Mouse (Mus musculus) thymus, postnatal 10 days (tissue): ENCODE results near the gene Kcnj9.

Experiments
- DNase-seq, 2 experiments: peaks; one replicate each; pipeline ENCODE4 v3.0.0; 2021; ENCODE audit warnings: low spot score in 2 of 2

Kcnj9 gene

GRCm38 (mm10) chr1:172333512-172333911 is 4.4 kb upstream of the Kcnj9 start:
- DNase-seq, result no peak

- no peak for DNase-seq
Measured at GRCm38 (mm10) chr1:172332925-172333324, 3.8 kb upstream of the Kcnj9 start.

GRCm38 (mm10) chr1:172331422-172331947 is 2.4 kb upstream of the Kcnj9 start:
- no peak for DNase-seq

GRCm38 (mm10) chr1:172329616-172330015 is 498 bp upstream of the Kcnj9 start:
- DNase-seq, result no peak

GRCm38 (mm10) chr1:172328461-172328860 is 657 bp downstream of the Kcnj9 start:
- no peak for DNase-seq

GRCm38 (mm10) chr1:172328041-172328440 is 1.1 kb downstream of the Kcnj9 start:
- DNase-seq, result no peak

GRCm38 (mm10) chr1:172327206-172328001 is 1.7 kb downstream of the Kcnj9 start:
- no peak for DNase-seq

- DNase-seq, result no peak
Measured at GRCm38 (mm10) chr1:172326684-172327083, 2.4 kb downstream of the Kcnj9 start.

- peak; percentile 51 to 73 for DNase-seq
Measured at GRCm38 (mm10) chr1:172325680-172326535, 3.2 kb downstream of the Kcnj9 start.

GRCm38 (mm10) chr1:172324725-172325124 is 4.4 kb downstream of the Kcnj9 start:
- peak; percentile 27 to 64 for DNase-seq

- DNase-seq, result no peak
Measured at GRCm38 (mm10) chr1:172323801-172324359, 5.2 kb downstream of the Kcnj9 start.

- no peak for DNase-seq
Measured at GRCm38 (mm10) chr1:172323298-172323697, 5.8 kb downstream of the Kcnj9 start.

- no peak for DNase-seq
Measured at GRCm38 (mm10) chr1:172322725-172323124, 6.4 kb downstream of the Kcnj9 start.

GRCm38 (mm10) chr1:172319921-172320411 is 9.2 kb downstream of the Kcnj9 start:
- DNase-seq, result no peak

- no peak for DNase-seq
Measured at GRCm38 (mm10) chr1:172319346-172319745, 9.8 kb downstream of the Kcnj9 start.

- DNase-seq, result no peak
Measured at GRCm38 (mm10) chr1:172318424-172319035, 10.6 kb downstream of the Kcnj9 start.

GRCm38 (mm10) chr1:172317946-172318345 is 11.2 kb downstream of the Kcnj9 start:
- no peak for DNase-seq

GRCm38 (mm10) chr1:172317431-172317830 is 11.7 kb downstream of the Kcnj9 start:
- no peak for DNase-seq

- DNase-seq, result no peak
Measured at GRCm38 (mm10) chr1:172314911-172315310, 14.2 kb downstream of the Kcnj9 start.

GRCm38 (mm10) chr1:172313613-172314411 is 15.3 kb downstream of the Kcnj9 start:
- DNase-seq, result no peak
